Mouse (Mus musculus) lung, embryonic 14.5 days (tissue): Measurements from ENCODE around the gene Tmem30c. TPM values are rescaled to one million over a fixed set of nuclear protein-coding genes. Genes with fewer than 3 reads are reported as not detected.

Source experiments
- ATAC-seq: fragments of 200-750 bp; cut with Nextera tagmentation; 2 replicates; pipeline ENCODE4 v1.8.0; 2017; ENCODE audit warnings: mild to moderate bottlenecking, moderate TSS enrichment, moderate library complexity; ENCODE audit not compliant: insufficient read depth
- DNase-seq: peaks from one replicate; pipeline ENCODE4 v3.0.0-alpha.2; 2015
- H3K27ac ChIP-seq: fragments of 300-500 bp; sonication (generic); 2 replicates; pipeline ENCODE4 v1.5.1; 2014; ENCODE audit warnings: low read depth, mild to moderate bottlenecking, moderate library complexity
- H3K27me3 ChIP-seq: fragments of 300-500 bp; sonication (generic); 2 replicates; pipeline ENCODE4 v1.6.1; 2014; ENCODE audit warnings: low read length, control low read depth; ENCODE audit not compliant: insufficient read depth
- H3K36me3 ChIP-seq: fragments of 300-500 bp; sonication (generic); 2 replicates; pipeline ENCODE4 v1.6.1; 2014; ENCODE audit warnings: control low read depth; ENCODE audit not compliant: insufficient read depth
- H3K4me1 ChIP-seq: fragments of 300-500 bp; sonication (generic); 2 replicates; pipeline ENCODE4 v1.6.1; 2014; ENCODE audit warnings: antibody characterized with exemption, control low read depth; ENCODE audit not compliant: insufficient read depth
- H3K4me2 ChIP-seq: fragments of 300-500 bp; sonication (generic); 2 replicates; pipeline ENCODE4 v1.6.1; 2014; ENCODE audit warnings: mild to moderate bottlenecking
- H3K4me3 ChIP-seq: fragments of 300-500 bp; sonication (generic); 2 replicates; pipeline ENCODE4 v1.5.1; 2014; ENCODE audit warnings: low read depth, low read length
- H3K9ac ChIP-seq: fragments of 300-500 bp; sonication (generic); 2 replicates; pipeline ENCODE4 v1.6.1; 2014
- H3K9me3 ChIP-seq: fragments of 300-500 bp; sonication (generic); 2 replicates; pipeline ENCODE4 v1.6.1; 2016; ENCODE audit warnings: low read depth, low read length, control low read depth
- CTCF ChIP-seq: IDR thresholded peaks from 2 replicates; pipeline ENCODE4 v1.5.1; 2016; ENCODE audit warnings: antibody characterized with exemption, low read depth
- WGBS: fragments of 180-500 bp; shearing (Covaris S2); extraction: QIAGEN DNeasy Blood & Tissue Kit; methylation state at CpG from one replicate; pipeline ENCODE4 v1.1.7; 2014; 5-methylcytosine and 5-hydroxymethylcytosine counted together
- polyA plus RNA-seq: library from polyadenylated mRNA; unstranded; fragments of >200 nt; fragmentation: Nextera tagmentation; extraction: Ambion mirVana; gene quantifications from 2 replicates; pipeline ENCODE4 v1.2.1, GENCODE M21; 2014

The Tmem30c gene
- polyA plus RNA-seq, 1 experiment from 2014 or later, result 0.07 TPM

- ATAC-seq, result peak; percentile 99
- Histone ChIP-seq H3K27ac (peak within 1 kb of the TSS; percentile 31), H3K27me3 (no peaks in the 10 kb centered on the region), H3K9me3 (no peaks in the 10 kb centered on the region), H3K36me3 (no peaks in the 10 kb centered on the region), H3K9ac (peak within 1 kb of the TSS; percentile 68), H3K4me1 (peaks cover 4% of the 10 kb centered on the region; the same call in 1 of the 2 replicates), H3K4me3 (peak within 1 kb of the TSS; percentile 68), H3K4me2 (peak within 1 kb of the TSS; percentile 69)
- no peak for TF ChIP-seq CTCF
- under 1% methylated on average over 42 of the region's 42 CpGs for WGBS
- peak; percentile 98 for DNase-seq
These were observed 61.4 kb downstream of the Tmem30c start, which contains the start of gene Tbc1d23 for GRCm38 (mm10) chr16:57231089-57231936. Tbc1d23 (minus strand) TSS chr16:57231504.

GRCm38 (mm10) chr16:57226444-57226843, 66.2 kb downstream of the Tmem30c start:
- H3K27me3 ChIP-seq, result no peaks in the 10 kb centered on the region
- H3K4me1 ChIP-seq, result peaks cover 4% of the 10 kb centered on the region; the same call in 1 of the 2 replicates
- no peak overlapping the region for H3K27ac ChIP-seq
- H3K9me3 ChIP-seq, result no peaks in the 10 kb centered on the region
- no peak for DNase-seq
- H3K9ac ChIP-seq, result no peak overlapping the region
- H3K4me3 ChIP-seq, result no peak overlapping the region
- no peak for ATAC-seq
- WGBS, result 76% methylated on average over 5 of the region's 5 CpGs
- no peaks in the 10 kb centered on the region for H3K36me3 ChIP-seq
- H3K4me2 ChIP-seq, result no peak overlapping the region
- TF ChIP-seq CTCF, result no peak

- Histone ChIP-seq H3K36me3 (peaks cover 13% of the 10 kb centered on the region), H3K4me1 (no peaks in the 10 kb centered on the region), H3K27me3 (no peaks in the 10 kb centered on the region), H3K4me3 (no peak overlapping the region), H3K9ac (no peak overlapping the region), H3K9me3 (no peaks in the 10 kb centered on the region), H3K27ac (no peak overlapping the region), H3K4me2 (no peak overlapping the region)
- TF ChIP-seq CTCF, result no peak
- 89% methylated on average over 6 of the region's 6 CpGs for WGBS
- ATAC-seq, result no peak
- no peak for DNase-seq
These were observed 72.3 kb downstream of the Tmem30c start for GRCm38 (mm10) chr16:57220361-57220760.

Other genes starting within 250 kb of the Tmem30c start
- 0.29 and 0.34 TPM in 2 replicates for gene Tmem45a2, start 221.5 kb downstream of the Tmem30c start, polyA plus RNA-seq
- gene Tomm70a, start 171.2 kb downstream of the Tmem30c start, polyA plus RNA-seq, result 57.3 and 62.0 TPM in 2 replicates
- 75.1 and 75.4 TPM in 2 replicates for gene Nit2, start 125.5 kb downstream of the Tmem30c start, polyA plus RNA-seq
- gene Tbc1d23, start 61.4 kb downstream of the Tmem30c start, polyA plus RNA-seq, result 28.3 and 29.0 TPM in 2 replicates
- gene Filip1l, start 60.2 kb upstream of the Tmem30c start, polyA plus RNA-seq, result 29.0 and 29.2 TPM in 2 replicates